Mouse (Mus musculus) right cerebral cortex, adult 18-20 months (tissue): ENCODE results near the gene Itga7.

Source experiments
- DNase-seq: peaks from one replicate; pipeline ENCODE4 v3.0.0; 2022; ENCODE audit warnings: mixed read lengths

The Itga7 gene

DNA sequence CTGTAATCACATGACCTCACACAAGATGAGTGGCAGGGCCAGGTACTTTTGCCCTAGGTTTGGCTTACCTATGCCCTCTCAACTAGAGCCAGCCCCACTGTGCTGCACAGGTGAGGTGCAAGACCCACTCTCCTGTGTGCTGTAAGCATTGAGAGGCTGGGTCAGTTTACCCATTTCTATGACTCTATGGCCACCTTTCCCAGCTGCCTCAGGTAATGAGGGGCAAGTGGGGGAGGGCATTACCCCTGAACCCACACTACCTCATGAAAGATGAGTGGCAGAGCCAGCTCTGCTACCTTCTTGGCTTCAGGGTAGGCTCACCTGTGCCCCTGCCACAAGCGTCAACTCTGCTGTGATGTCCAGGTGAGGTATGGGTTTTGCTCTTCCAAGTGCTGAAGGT, 62.2 kb downstream of the Itga7 start:
- DNase-seq, result no peak

DNA sequence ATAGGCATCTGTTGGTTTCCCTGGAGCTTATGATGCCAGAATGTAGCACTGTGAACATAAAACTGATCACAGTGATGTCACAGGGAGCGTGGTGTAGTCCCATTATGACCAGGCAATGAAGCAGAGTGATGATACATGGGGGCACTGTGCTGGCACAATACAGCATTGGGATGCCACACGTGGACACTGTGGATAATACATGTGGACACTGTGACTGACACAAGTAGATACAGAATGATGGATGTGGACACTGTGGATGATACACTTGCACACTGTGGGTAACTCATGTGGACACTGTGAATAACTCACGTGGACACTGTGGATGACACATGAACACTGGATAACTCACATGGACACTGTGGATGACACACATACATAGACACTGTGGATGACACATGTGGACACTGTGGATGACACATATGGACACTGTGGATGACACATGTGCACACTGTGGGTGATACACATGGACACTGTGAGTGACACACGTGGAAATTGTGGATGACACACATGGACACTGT, 63.0 kb downstream of the Itga7 start:
- DNase-seq, result no peak

DNA sequence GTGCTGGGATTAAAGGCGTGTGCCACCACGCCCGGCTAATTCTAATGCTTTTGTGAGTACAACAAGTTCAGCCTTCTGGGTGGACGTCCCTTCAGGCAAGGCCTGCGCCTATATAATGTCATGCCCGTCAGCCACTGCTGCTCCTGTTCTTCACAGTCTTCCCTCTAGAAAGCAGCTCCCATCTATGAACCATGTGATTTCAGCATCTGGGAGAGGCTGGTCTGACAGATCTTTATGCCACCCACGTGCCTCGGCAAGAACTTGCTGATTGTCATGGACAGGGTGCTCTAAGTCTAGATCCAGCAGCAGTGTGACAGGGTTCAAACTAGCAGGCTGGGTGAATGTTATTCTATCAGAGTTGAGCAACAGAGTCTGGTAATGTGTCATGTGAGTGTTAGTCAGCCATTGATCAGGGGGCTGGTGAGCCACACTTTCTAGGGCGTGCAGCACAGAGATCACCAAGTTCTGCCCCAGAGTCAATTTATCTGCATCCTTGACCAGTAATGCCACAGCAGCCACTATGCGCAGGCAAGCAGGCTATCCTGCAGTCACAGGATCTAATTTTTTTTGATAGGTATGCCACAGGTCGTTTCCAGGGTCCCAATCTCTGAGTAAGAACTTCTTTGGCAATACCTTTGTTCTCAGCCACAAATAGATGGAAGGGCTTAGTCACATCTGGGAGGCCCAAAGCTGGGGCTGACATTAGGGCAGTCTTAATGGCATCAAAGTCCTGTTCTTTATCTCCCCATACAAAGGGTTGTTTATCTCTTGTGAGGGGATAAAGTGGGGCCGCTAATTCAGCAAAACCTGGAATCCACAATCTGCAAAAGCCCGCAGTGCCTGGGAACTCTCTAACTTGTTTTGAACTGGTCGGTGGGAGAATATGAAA, 70.7 kb downstream of the Itga7 start:
- no peak for DNase-seq
